22 mouse cellular contexts compared by ENCODE assay signal in the genomic region with DNA sequence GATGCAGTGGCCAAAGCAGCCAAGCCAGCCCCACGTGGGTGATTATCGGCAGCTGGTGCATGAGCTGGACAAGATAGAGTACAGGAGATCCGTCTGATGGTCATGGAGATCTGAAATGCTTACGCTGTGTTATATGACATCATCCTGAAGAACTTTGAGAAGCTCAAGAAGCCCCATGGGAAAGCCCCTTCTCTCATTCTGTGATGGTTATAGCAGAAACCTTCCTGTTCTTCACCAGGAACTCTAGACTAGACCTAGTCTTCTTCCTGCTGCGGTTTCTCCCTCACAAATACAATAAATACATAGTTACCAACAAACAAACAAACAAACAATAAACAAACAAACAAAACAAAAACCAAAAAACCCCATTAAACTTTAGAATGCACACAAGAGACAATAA.
DNase-seq lines count a peak whose midpoint lies in the region; TF ChIP-seq lines count a peak whose summit lies in the region.
"Had no signal": no experiment of that assay in that cellular context is flagged by ENCODE, and none has a peak within 500 bp of the region (broad histone marks: within the 10 kb centered on the region; RNA-seq: fewer than 3 reads in every experiment).

No protein-coding gene starts in this region.

- H3K36me3 ChIP-seq in CH12.LX (replicated peaks in 1 of 2; ENCODE audit: control insufficient read depth in 1 of 2, insufficient read depth in 1 of 2, low read length in 1 of 2): no peaks in the 10 kb centered on the region
- no peaks in the 10 kb centered on the region for H3K36me3 ChIP-seq in splenic B cell, adult 2 months (ENCODE audit: control insufficient read depth, insufficient read depth, low read length, poor library complexity, severe bottlenecking)
- H3K36me3 ChIP-seq: embryonic facial prominence, embryonic 13.5 days; embryonic facial prominence, embryonic 15.5 days; forebrain, embryonic 10.5 days; forebrain, embryonic 12.5 days had no signal

- no peaks in the 10 kb centered on the region for H3K9me3 ChIP-seq in CH12.LX (replicated peaks; ENCODE audit: low read length)
- H3K9me3 ChIP-seq: embryonic facial prominence, embryonic 13.5 days; embryonic facial prominence, embryonic 15.5 days; forebrain, embryonic 10.5 days; forebrain, embryonic 12.5 days had no signal

- no peak overlapping the region for H3K27ac ChIP-seq in CH12.LX (ENCODE audit: insufficient read depth, low read depth)
- H3K27ac ChIP-seq: embryonic facial prominence, embryonic 13.5 days; embryonic facial prominence, embryonic 15.5 days; forebrain, embryonic 10.5 days; forebrain, embryonic 12.5 days had no signal

- no peak for TF ChIP-seq CTCF in CH12.LX (conservative IDR thresholded peaks at IDR 0.05 in 1 of 2, IDR thresholded peaks at IDR 0.05 in 1 of 2; ENCODE audit: low read depth in 2 of 2, low read length in 2 of 2)

- intact Hi-C loops in left cerebral cortex, postnatal 25 days (cut with DNase I): no loop called here

- H3K4me1 ChIP-seq in CH12.LX (ENCODE audit: control insufficient read depth in 1 of 2, insufficient read depth in 2 of 2): peaks cover 6 to 18% of the 10 kb centered on the region in 2 experiments
- H3K4me1 ChIP-seq: embryonic facial prominence, embryonic 13.5 days; embryonic facial prominence, embryonic 15.5 days; forebrain, embryonic 10.5 days; forebrain, embryonic 12.5 days had no signal

- no peak; the same call in 1 of the 2 replicates for TF ChIP-seq RAD21 in CH12.LX (IDR thresholded peaks at IDR 0.05; ENCODE audit: low read depth, low read length)

- H3K4me2 ChIP-seq in CH12.LX (ENCODE audit: insufficient read depth, low read depth, poor library complexity, severe bottlenecking): no peak overlapping the region
- H3K4me2 ChIP-seq: embryonic facial prominence, embryonic 13.5 days; embryonic facial prominence, embryonic 15.5 days; forebrain, embryonic 12.5 days had no signal

- no peaks in the 10 kb centered on the region for H3K79me2 ChIP-seq in CH12.LX (replicated peaks; ENCODE audit: control insufficient read depth, extremely low read depth, insufficient read depth, poor library complexity, severe bottlenecking)

- dilution Hi-C loops in CH12.LX (cut with MboI; ENCODE audit: extremely low pct_ligation_motif_present, extremely low pct_unique_long_range_greater_than_20kb, low sequenced_read_pairs): no loop called here

- peak; percentile 63 for DNase-seq in CD4-positive, CD25-positive, alpha-beta regulatory T cell, adult 2 months (ENCODE audit: low read depth, low spot score)
- DNase-seq in CH12.LX (ENCODE audit: extremely low read depth): peak; percentile 67
- peak; percentile 69 for DNase-seq in induced T-regulatory cell, adult 2 months (ENCODE audit: low read depth)
- DNase-seq in splenic B cell, adult 2 months (ENCODE audit: low read depth, low spot score): peak; percentile 25
- no peak for DNase-seq in urinary bladder, postnatal 4 days (ENCODE audit: low spot score in 2 of 2)
- no peak for DNase-seq in layer of hippocampus, adult 11-12 months (ENCODE audit: low spot score)
- DNase-seq in left cerebral cortex, postnatal 25 days (ENCODE audit: low spot score in 2 of 2): no peak
- no peak for DNase-seq in adrenal gland, postnatal 14 days
- DNase-seq: adrenal gland, adult 8-10 months; adrenal gland, postnatal 25 days; cerebellum, adult 11 months; cerebellum, adult 18-20 months; cerebellum, adult 8-10 months; cerebellum, adult 9-11 months; cerebellum, postnatal 14 days; cerebellum, postnatal 36 days; embryo, embryonic 11 days had no signal

- in situ Hi-C loops in CH12.LX (cut with MboI; ENCODE audit: low pct_ligation_motif_present, low pct_unique_long_range_greater_than_20kb, low sequenced_read_pairs): no loop called here

- H3K9ac ChIP-seq in CH12.LX (ENCODE audit: insufficient read depth, low read depth): no peak overlapping the region
- H3K9ac ChIP-seq: embryonic facial prominence, embryonic 13.5 days; embryonic facial prominence, embryonic 15.5 days; forebrain, embryonic 12.5 days had no signal

- H3K4me3 ChIP-seq in CH12.LX (replicated peaks in 1 of 3; ENCODE audit: low read depth in 2 of 3, low read length in 2 of 3, poor library complexity in 1 of 3): no peak overlapping the region
- H3K4me3 ChIP-seq: embryonic facial prominence, embryonic 13.5 days; embryonic facial prominence, embryonic 15.5 days; erythroblast, embryonic 14.5 days; forebrain, embryonic 10.5 days; forebrain, embryonic 12.5 days had no signal

- H3K27me3 ChIP-seq in CH12.LX (replicated peaks): no peaks in the 10 kb centered on the region
- no peaks in the 10 kb centered on the region for H3K27me3 ChIP-seq in splenic B cell, adult 2 months (ENCODE audit: control insufficient read depth, insufficient read depth, low read length, poor library complexity, severe bottlenecking)
- H3K27me3 ChIP-seq: embryonic facial prominence, embryonic 13.5 days; embryonic facial prominence, embryonic 15.5 days; forebrain, embryonic 12.5 days had no signal

- peak; percentile 73 for TF ChIP-seq EP300 in CH12.LX (IDR thresholded peaks at IDR 0.05; ENCODE audit: low read length)

- TF ChIP-seq POLR2A in CH12.LX (IDR thresholded peaks at IDR 0.05; ENCODE audit: low read depth, low read length): no peak

TF ChIP-seq in CH12.LX, 34 proteins besides CTCF, POLR2A, EP300 and RAD21:
- TF ChIP-seq ZNF384 (IDR thresholded peaks at IDR 0.05; ENCODE audit: low read depth, low read length) (no peak), PAX5 (IDR thresholded peaks at IDR 0.05; ENCODE audit: low read length) (no peak), MAZ (IDR thresholded peaks at IDR 0.05; ENCODE audit: low read depth, low read length) (no peak), ELF1 (IDR thresholded peaks at IDR 0.05; ENCODE audit: low read depth, low read length) (peak; percentile 68), MYC (IDR thresholded peaks at IDR 0.05; ENCODE audit: low read depth, low read length) (no peak), SIN3A (IDR thresholded peaks at IDR 0.05; ENCODE audit: low read length) (no peak), MXI1 (IDR thresholded peaks at IDR 0.05; ENCODE audit: low read depth, low read length) (no peak), ETS1 (conservative IDR thresholded peaks at IDR 0.05; ENCODE audit: low read depth, low read length) (peak; percentile 74), JUND (conservative IDR thresholded peaks at IDR 0.05; ENCODE audit: low read depth, low read length) (peak; percentile 80), MEF2A (IDR thresholded peaks at IDR 0.05; ENCODE audit: borderline replicate concordance, low read depth, low read length) (peak; percentile 49; the same call in 1 of the 2 replicates), ZC3H11A (IDR thresholded peaks at IDR 0.05; ENCODE audit: low read depth, low read length) (no peak), IRF4 (IDR thresholded peaks at IDR 0.05; ENCODE audit: low read depth, low read length) (peak; percentile 74), SMC3 (IDR thresholded peaks at IDR 0.05; ENCODE audit: low read depth, low read length) (0 out of 2 replicates have a peak, but pooled peaks have one; percentile 16), HCFC1 (IDR thresholded peaks at IDR 0.05; ENCODE audit: low read depth, low read length) (no peak), ZMIZ1 (IDR thresholded peaks at IDR 0.05; ENCODE audit: low read depth, low read length) (no peak), NRF1 (IDR thresholded peaks at IDR 0.05; ENCODE audit: low read depth, low read length) (no peak), JUN (IDR thresholded peaks at IDR 0.05; ENCODE audit: insufficient read depth, low read depth, low read length) (peak; percentile 71), KAT2A (IDR thresholded peaks at IDR 0.05; ENCODE audit: insufficient replicate concordance, low read length) (no peak), MAFK (IDR thresholded peaks at IDR 0.05; ENCODE audit: insufficient replicate concordance, low read length) (0 out of 2 replicates have a peak, but pooled peaks have one; percentile 32), NELFE (IDR thresholded peaks at IDR 0.05; ENCODE audit: low read depth, low read length) (no peak), BHLHE40 (IDR thresholded peaks at IDR 0.05; ENCODE audit: low read depth, low read length) (peak; percentile 66)

Comparison
In these comparisons a context has a peak if more than half of its experiments do, and no peak if none do; other contexts are left out.
1. DNase-seq: peak in CD4-positive, CD25-positive, alpha-beta regulatory T cell, adult 2 months (single experiment), CH12.LX (single experiment), induced T-regulatory cell, adult 2 months (single experiment) and splenic B cell, adult 2 months (single experiment); none in urinary bladder, postnatal 4 days (0 of 2), layer of hippocampus, adult 11-12 months (single experiment), left cerebral cortex, postnatal 25 days (0 of 2) and adrenal gland, postnatal 14 days (single experiment).